ENCODE assay signal across 8 mouse cellular contexts in genomic region chr2:93647051-93647923, GRCm38 (mm10). TPM values are rescaled to one million over a fixed set of nuclear protein-coding genes. Genes with fewer than 3 reads are reported as not detected.
DNase-seq lines count a peak whose midpoint lies in the region; ATAC-seq and TF ChIP-seq lines count a peak whose summit lies in the region.

No protein-coding gene starts in this region.

- H3K27me3 ChIP-seq in embryonic facial prominence, embryonic 11.5 days (ENCODE audit: control insufficient read depth, insufficient read depth, low read length): peaks cover 33% of the 10 kb centered on the region
- H3K27me3 ChIP-seq in hindbrain, embryonic 14.5 days (ENCODE audit: control insufficient read depth, insufficient read depth, low read length): peaks cover 82% of the 10 kb centered on the region
- peaks cover 80% of the 10 kb centered on the region for H3K27me3 ChIP-seq in liver, postnatal 0 days (ENCODE audit: insufficient read depth, low read length)

- H3K36me3 ChIP-seq in embryonic facial prominence, embryonic 11.5 days (replicated peaks; ENCODE audit: control insufficient read depth, insufficient read depth, low read depth, low read length): no peaks in the 10 kb centered on the region
- H3K36me3 ChIP-seq in hindbrain, embryonic 14.5 days (replicated peaks; ENCODE audit: control insufficient read depth, insufficient read depth): no peaks in the 10 kb centered on the region
- H3K36me3 ChIP-seq in liver, postnatal 0 days (replicated peaks; ENCODE audit: insufficient read depth, low read length): no peaks in the 10 kb centered on the region

- intact Hi-C loops in left cerebral cortex, postnatal 36 days (cut with DNase I): no loop called here

- peak overlapping the region; percentile 85 for H3K4me3 ChIP-seq in embryonic facial prominence, embryonic 11.5 days (ENCODE audit: low read depth, low read length)
- no peak overlapping the region for H3K4me3 ChIP-seq in hindbrain, embryonic 14.5 days (replicated peaks; ENCODE audit: low read length)
- H3K4me3 ChIP-seq in liver, postnatal 0 days (ENCODE audit: low read depth, low read length): peak overlapping the region; percentile 31

- H3K27ac ChIP-seq in embryonic facial prominence, embryonic 11.5 days (replicated peaks; ENCODE audit: low read depth, low read length): peak overlapping the region; percentile 69
- no peak overlapping the region for H3K27ac ChIP-seq in hindbrain, embryonic 14.5 days
- no peak overlapping the region for H3K27ac ChIP-seq in liver, postnatal 0 days (ENCODE audit: low read depth)

- ATAC-seq in embryonic facial prominence, embryonic 11.5 days (replicated peaks; ENCODE audit: insufficient number of reproducible peaks, low FRiP score, low TSS enrichment, low read depth): no peak
- ATAC-seq in hindbrain, embryonic 14.5 days (ENCODE audit: low FRiP score): no peak
- ATAC-seq in liver, postnatal 0 days: no peak
- no peak for ATAC-seq in erythroblast, adult 5-6 weeks (replicated peaks; ENCODE audit: low FRiP score, poor library complexity, severe bottlenecking)
- no peak for ATAC-seq in cerebellum, adult (ENCODE audit: insufficient number of reproducible peaks, low FRiP score, low TSS enrichment)

- DNase-seq in left cerebral cortex, postnatal 36 days (ENCODE audit: low spot score in 2 of 2): peak; percentile 16 to 23
- DNase-seq in left cerebral cortex, adult 11 months (ENCODE audit: low spot score): no peak
- peak; percentile 58 for DNase-seq in embryonic facial prominence, embryonic 11.5 days (ENCODE audit: low spot score)
- DNase-seq in hindbrain, embryonic 14.5 days (ENCODE audit: low spot score): peak; percentile 58
- DNase-seq in liver, postnatal 0 days: peak; percentile 21
- no peak for DNase-seq in adrenal gland, postnatal 36 days

- TF ChIP-seq EP300 in liver, postnatal 0 days (IDR thresholded peaks at IDR 0.05; ENCODE audit: low read depth): no peak

- no peak for TF ChIP-seq CTCF in liver, postnatal 0 days (IDR thresholded peaks at IDR 0.05; ENCODE audit: low read depth)

- H3K4me2 ChIP-seq in embryonic facial prominence, embryonic 11.5 days (ENCODE audit: low read depth, low read length): peak overlapping the region; percentile 70
- 0 out of 2 replicates have a peak overlapping the region, but pooled peaks have one; percentile 6 for H3K4me2 ChIP-seq in hindbrain, embryonic 14.5 days (replicated peaks)
- peak overlapping the region; percentile 58 for H3K4me2 ChIP-seq in liver, postnatal 0 days (ENCODE audit: low read depth, low read length)

- H3K4me1 ChIP-seq in embryonic facial prominence, embryonic 11.5 days (ENCODE audit: control insufficient read depth, insufficient read depth, low read length): peaks cover 2% of the 10 kb centered on the region
- peaks cover 9% of the 10 kb centered on the region for H3K4me1 ChIP-seq in hindbrain, embryonic 14.5 days (replicated peaks; ENCODE audit: control insufficient read depth, insufficient read depth, low read length)
- peaks cover 6% of the 10 kb centered on the region for H3K4me1 ChIP-seq in liver, postnatal 0 days (ENCODE audit: insufficient read depth)

- peak overlapping the region; percentile 69 for H3K9ac ChIP-seq in embryonic facial prominence, embryonic 11.5 days (replicated peaks; ENCODE audit: low read length)
- no peak overlapping the region for H3K9ac ChIP-seq in hindbrain, embryonic 14.5 days
- H3K9ac ChIP-seq in liver, postnatal 0 days (replicated peaks): no peak overlapping the region

- under 1% methylated on average over 44 of the region's 44 CpGs for WGBS in embryonic facial prominence, embryonic 11.5 days
- WGBS in hindbrain, embryonic 14.5 days: 2% methylated on average over 44 of the region's 44 CpGs
- 2% methylated on average over 44 of the region's 44 CpGs for WGBS in liver, postnatal 0 days (ENCODE audit: insufficient replicate concordance)

- H3K9me3 ChIP-seq in embryonic facial prominence, embryonic 11.5 days (replicated peaks; ENCODE audit: control insufficient read depth, low read length): no peaks in the 10 kb centered on the region
- H3K9me3 ChIP-seq in hindbrain, embryonic 14.5 days (ENCODE audit: control insufficient read depth, low read length): no peaks in the 10 kb centered on the region
- H3K9me3 ChIP-seq in liver, postnatal 0 days (ENCODE audit: low read length): no peaks in the 10 kb centered on the region

RNA-seq across cellular contexts. Expression of gene Alx4, which starts 5.1 kb away (rescaled TPM):
- total RNA-seq in left cerebral cortex, postnatal 36 days (2021): 1 to 10 TPM in 1 of 2 experiments, under 1 TPM in 1; 0.69 to 1.5 TPM
- polyA plus RNA-seq in embryonic facial prominence, embryonic 11.5 days (2014; fragmentation: Nextera tagmentation; extraction: Ambion mirVana): 16.7 and 17.3 TPM in 2 replicates
- 0.46 and 0.53 TPM in 2 replicates for polyA plus RNA-seq in hindbrain, embryonic 14.5 days (2014; fragmentation: Nextera tagmentation; extraction: Ambion mirVana)
- 0.04 TPM in 1 of 2 replicates, not detected in the other for polyA plus RNA-seq in liver, postnatal 0 days (2015; fragmentation: Nextera tagmentation; extraction: Ambion mirVana)
- total RNA-seq in erythroblast, adult 5-6 weeks (2015; ENCODE audit: low replicate concordance): not detected in 2 replicates
- not detected in 2 replicates for total RNA-seq in erythroblast, adult 5-6 weeks (2017; ENCODE audit: low replicate concordance)
- total RNA-seq in adrenal gland, postnatal 36 days (2021): under 1 TPM; 0.36 to 0.43 TPM

Comparison
In these comparisons a context has a peak if more than half of its experiments do, and no peak if none do; other contexts are left out.
1. DNase-seq: peak in left cerebral cortex, postnatal 36 days (2 of 2), embryonic facial prominence, embryonic 11.5 days (single experiment), hindbrain, embryonic 14.5 days (single experiment) and liver, postnatal 0 days (single experiment); none in left cerebral cortex, adult 11 months (single experiment) and adrenal gland, postnatal 36 days (0 of 2).
2. H3K4me2 ChIP-seq: peak in every context shown above with its lines; median percentile 70 in embryonic facial prominence, embryonic 11.5 days; 58 in liver, postnatal 0 days; 6 in hindbrain, embryonic 14.5 days.